Mouse (Mus musculus) lung, postnatal 4 days (tissue): ENCODE data around the gene Prrt1.

ENCODE experiments used
- DNase-seq, 2 experiments: peaks; one replicate each; pipeline ENCODE4 v3.0.0; 2021

The Prrt1 gene

DNA sequence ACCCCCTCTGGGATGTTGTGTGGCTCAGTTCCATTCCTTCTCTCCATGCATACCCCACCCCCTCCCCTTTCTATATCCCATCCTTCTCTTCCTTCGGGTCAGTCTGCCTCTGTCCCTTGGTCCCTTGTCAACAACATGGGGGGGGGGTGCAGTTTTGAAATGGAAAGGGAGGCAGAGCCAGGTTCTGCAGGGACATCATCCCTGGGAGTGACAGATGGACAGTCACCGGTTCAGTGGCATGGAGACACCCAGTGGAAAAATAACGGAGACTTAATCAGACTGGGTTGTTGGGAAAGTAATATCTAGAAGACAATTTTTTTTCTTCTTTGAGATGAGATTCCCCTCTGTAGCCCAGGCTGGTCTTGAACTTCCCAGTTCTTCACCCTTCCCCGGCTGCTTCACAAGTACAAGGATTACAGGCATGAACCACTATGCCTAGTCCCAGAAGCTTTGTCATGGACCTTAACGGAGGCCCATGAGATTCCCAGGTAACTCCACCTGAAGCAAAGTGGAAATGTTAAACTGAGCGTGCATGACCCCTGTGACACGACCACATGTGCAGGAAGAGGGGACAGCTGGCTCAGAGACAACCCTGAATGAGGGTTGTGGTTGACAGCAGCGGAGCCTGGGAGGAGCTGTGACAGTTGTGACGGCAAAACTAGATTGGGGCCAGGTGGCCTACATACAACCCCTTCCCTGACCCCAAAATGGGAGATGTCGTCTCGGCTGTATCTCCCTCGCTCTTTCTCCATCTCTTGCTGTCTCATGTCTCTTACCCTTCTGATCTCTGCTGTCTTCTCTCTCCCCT, 667 bp downstream of the Prrt1 start:
- no peak for DNase-seq

DNA sequence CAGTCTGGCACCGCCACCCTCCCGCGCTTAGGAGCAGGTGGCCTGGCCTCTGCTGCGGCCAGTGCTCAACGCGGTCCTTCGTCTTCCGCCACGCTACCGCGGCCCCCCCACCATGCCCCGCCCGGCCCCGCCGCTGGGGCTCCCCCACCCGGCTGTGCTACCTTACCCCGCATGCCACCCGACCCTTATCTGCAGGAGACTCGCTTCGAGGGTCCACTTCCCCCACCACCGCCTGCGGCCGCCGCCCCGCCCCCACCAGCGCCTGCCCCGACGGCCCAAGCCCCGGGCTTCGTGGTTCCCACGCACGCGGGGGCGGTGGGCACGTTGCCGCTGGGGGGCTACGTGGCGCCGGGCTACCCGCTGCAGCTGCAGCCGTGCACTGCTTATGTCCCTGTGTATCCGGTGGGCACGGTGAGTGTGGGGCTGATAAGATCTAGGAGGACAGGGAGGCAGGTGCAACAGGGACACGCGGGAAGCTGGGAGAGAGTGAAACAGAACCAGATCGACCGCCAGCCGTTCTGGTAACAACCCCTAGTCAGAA, 1.5 kb downstream of the Prrt1 start:
- peak in 1 of 2 experiments; percentile 32 for DNase-seq

DNA sequence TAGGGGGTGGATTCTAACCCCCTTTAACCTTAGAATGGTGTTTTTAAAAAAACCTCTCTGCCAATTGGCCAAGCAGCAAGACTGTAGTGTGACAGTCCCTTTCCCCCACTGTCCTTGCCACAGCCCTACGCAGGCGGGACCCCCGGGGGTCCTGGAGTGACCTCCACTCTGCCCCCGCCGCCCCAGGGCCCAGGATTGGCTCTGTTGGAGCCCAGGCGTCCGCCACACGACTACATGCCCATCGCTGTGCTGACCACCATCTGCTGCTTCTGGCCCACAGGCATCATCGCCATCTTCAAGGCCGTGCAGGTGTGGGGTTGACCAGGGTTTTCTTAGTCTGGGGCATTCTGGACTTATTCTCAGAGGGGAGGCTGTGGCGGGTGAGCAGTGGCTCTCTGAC, 2.3 kb downstream of the Prrt1 start:
- peak in 1 of 2 experiments; percentile 30 for DNase-seq

DNA sequence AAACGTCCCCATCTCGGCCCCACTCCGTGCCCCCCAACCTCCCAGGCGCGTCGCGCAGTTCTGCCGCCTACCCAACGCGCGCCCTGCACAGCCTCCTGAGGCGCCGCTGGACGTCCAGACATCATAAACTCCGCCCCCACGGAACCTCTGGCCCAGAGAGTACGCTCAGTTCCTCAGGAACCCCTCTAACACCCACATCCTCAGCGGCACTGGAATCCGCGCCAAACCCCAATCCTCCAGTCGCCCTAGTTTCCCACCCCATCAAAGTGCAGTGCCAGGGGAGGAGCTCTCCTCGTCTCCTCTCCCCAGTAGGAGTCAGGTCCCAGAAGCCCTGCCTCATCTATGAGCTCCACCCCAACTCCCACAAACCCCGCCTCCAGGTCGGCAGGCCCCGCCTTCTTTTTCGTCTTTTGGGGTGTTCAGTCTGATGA, 2.9 kb downstream of the Prrt1 start:
- peak; percentile 87 for DNase-seq

DNA sequence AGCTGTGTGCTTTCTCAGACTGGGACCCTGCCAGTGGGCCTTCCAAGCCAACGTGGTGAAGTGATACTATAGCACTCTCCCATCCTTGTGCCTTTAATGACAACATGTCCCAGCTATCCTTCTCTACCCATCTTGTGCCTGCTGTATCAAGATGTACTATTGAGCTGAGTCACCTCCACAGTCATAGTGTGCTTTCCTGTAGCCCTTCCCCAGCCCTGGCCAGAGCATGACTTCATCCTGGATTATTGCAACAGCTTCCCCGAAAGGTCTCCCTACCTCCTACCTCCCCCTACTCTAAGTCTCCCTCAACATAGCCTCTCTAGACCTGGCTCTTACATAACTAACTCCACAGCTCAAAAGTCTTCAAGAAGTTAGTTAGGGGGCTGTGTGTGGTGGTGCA, 6.3 kb downstream of the Prrt1 start:
- DNase-seq: no peak

DNA sequence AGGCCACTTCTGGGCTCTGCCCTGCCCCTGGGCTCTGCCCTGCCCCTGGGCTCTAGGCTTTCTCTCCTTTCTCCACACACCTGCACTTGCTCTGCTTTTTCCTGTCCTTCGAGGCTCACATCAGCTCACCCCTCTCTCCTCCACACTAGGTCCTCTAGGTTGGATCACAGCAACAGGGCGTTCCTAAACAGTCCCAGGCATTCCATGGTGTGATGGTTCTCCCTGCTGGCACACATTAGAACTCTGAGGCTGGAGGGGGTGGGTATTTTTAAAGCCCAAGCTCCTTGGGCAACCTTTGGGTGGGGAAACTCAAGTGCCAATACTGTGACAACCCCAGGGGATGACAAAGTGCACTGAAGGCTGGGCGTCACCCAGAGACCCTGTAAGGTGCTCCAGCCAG, 8.1 kb downstream of the Prrt1 start:
- no peak for DNase-seq

DNA sequence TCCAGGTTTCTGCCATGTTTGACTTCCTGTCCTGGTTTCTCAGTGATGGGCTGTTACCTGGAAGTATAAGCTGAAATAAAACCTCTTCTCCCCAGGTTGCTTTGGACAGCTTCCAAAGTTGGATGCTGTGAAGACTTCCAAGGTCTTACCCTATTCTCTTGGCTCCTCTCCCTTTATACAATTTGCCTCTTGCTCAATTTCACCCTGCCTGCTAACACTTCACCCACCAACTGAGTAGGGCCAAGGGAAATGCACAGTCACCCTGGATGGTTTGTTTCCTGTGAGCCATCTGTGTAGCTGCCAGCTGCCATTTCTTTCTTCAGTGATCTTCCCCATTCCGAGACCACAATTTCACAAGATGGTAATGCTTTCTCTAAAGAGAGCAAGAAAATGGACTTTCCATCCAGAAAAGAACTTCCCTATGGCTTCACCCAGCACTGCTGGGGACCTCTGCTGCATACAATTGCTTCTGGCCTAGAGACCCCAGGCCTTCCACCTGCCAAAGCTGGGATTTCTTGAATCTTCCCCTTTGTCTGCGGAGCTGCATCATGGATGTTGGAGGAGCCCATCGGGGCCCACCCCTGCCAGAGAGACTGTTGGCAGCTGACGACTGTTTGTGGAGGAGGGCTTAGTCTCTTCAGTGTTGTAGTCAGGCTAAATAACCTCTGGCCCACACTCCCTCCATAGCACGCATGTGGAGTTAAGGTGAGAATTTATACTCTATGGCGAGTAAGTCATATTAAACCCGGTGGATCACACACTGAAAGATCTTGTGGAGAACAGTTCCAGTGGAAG, 10.3 kb downstream of the Prrt1 start:
- no peak for DNase-seq

DNA sequence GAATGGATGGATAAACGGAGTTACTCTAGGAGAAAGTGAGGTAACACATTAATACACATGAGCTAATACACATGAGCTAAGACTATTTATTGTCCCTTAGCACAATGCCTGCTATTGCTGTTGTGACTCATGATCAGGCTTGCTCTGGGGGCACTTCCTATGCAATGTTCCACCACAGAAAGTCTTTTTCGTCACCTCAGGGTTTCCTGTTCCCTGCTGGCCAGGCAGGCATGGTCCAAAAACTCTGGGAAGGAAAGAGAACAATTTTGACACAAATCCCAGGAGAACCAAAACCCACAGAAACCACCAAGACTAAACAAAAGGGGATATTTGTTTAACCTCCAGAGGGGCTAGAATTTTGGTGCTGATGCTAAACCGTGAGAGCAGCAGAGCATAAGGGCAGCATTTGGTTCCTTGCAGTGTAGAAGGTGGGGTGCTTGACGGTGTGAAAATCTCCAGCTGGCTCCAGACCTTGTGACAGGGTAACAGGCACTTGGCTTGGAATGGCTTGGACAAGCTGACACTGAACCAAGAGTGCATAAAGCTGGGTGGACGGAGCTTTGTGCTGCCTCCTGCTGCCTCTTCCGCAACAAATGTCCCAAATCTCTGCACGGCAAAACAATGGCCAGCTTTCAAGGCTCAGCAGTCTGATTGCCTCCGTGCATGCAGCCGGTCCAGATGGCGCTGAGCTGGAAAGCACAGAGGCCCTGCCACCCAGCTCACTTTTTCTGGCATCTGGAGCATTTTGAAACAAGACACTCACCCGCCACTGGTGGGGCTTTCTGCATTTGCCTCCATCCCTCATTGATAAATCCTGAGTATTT, 11.7 kb downstream of the Prrt1 start:
- peak in 1 of 2 experiments; percentile 80 for DNase-seq

DNA sequence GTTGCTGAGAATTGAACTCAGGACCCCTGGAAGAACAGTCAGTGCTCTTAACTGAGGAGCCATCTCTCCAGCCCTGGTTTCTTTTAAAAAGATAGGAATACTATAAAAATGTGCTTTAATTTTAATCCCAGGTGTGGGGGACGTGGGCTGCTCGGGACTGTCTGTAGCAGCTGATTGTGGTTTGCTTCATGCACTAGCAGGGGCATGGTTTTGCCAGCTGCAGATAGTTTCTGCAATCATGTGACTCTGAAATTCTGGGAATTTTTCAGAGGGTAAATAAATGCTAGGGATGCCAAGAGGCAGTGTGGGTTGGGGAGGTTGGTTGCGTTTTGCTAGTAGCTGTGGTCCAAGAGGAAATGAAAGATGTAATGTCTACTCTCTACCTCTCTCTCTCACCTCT, 12.6 kb downstream of the Prrt1 start:
- DNase-seq: no peak

DNA sequence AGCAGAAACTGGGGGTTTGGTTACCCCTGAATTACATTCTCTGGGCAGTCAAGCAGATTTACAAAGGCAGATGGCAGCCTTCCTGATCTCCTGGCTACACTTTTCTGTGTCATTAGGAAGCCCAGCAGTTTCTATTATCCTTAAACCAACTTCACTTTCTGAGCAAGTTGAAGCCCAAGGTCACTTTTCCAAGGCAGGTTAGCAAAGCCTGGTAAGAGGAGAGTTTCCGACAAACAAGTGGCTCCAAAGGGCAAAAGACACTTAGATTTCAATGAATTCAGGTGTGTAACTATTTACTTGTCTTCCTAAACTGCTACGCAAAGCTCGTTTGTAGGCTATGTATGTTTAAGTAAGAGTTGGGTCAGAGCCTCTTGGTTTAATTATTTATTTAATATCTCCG, 14.0 kb downstream of the Prrt1 start:
- no peak for DNase-seq

DNA sequence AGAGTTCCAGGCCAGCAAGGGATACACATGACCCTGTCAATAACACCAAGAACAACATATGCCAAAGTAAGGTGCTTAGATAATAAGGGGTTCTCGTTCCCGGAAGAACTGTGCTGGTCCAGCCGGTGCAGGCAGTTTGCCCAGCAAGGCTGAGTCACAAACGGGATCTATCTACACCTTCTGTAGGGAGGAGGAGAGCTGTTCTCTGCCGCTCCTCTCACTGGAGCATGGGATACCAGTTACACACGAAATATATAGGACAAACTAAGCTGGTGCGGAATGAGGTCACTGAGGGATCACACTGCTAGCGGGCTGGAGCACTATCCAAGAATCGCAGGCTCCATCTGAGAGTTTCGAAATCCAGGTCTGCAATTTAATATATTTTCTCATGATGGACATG, 14.6 kb downstream of the Prrt1 start:
- no peak for DNase-seq

DNA sequence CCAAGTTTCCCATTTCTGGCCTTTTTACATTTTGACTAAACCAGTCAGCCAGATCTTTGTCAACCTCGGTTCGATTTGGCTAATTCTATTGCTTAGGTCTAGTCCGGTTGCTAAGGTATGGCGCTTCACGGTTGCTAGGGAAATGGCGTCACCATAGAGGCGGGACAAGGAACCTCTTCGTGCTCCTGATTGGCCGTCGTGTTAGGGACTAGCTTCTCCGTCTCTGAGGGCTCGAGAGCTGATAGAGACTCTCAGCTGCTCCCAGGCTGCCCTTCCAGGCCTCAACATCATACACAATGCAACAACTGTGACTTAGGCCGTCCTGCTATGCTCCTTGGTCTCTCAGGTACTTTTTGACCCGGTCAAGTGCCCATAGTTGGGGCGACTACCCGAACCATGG, 15.3 kb downstream of the Prrt1 start, which contains the start of gene Fkbpl:
Gene Fkbpl (plus strand): TSS at position 157 of the 400 bp plus-strand sequence.
- DNase-seq: peak; percentile 96 to 97

DNA sequence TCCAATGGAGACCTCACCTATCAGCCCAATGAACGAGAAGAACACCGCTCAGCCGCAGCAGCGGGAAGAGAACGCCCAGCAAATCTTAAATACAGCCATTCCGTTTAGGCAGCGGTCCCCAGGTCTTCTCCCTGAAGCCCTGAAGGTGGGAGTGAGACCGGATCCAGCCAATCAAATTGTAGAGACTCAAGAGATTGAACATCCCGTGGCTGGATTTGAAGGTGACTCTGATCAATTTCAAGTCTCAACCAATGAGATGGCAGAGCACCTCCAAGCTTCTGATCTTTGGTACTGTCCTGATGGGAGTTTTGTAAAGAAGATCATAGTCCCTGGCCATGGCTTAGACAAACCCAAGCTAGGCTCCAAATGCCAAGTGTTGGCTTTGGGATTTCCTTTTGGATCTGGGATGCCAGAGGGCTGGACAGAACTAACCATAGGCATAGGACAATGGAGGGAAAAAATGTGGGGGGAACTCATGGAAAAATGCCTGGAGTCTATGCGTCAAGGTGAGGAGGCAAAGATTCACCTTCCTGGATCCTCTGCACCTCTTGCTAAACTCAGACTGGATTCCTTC, 16.0 kb downstream of the Prrt1 start:
- no peak for DNase-seq

DNA sequence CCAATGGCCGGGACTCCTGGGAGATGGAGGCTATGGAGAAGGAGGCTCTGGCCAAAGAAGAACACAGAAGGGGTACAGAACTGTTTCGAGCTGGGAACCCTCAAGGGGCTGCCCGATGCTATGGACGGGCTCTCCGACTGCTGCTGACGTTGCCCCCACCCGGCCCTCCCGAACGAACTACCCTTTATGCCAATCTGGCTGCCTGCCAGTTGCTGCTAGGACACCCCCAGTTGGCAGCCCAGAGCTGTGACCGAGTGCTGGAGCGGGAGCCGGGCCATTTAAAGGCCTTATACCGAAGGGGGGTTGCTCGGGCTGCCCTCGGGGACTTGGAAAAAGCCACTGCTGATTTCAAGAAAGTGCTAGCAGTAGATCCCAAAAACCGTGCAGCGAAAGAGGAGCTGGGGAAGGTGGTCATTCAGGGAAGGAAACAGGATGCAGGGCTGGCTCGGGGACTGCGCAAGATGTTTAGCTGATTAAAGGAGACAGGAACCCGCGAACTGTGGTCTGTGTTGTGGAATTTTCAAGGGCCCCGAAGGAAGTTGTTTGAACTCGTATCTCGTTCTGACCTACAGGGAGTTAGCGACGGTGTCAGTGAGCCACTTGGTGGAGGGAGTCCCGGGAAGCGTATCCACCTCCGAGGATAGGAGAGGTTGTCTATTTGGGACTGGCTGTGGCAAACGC, 16.6 kb downstream of the Prrt1 start:
- DNase-seq: peak in 1 of 2 experiments; percentile 46

DNA sequence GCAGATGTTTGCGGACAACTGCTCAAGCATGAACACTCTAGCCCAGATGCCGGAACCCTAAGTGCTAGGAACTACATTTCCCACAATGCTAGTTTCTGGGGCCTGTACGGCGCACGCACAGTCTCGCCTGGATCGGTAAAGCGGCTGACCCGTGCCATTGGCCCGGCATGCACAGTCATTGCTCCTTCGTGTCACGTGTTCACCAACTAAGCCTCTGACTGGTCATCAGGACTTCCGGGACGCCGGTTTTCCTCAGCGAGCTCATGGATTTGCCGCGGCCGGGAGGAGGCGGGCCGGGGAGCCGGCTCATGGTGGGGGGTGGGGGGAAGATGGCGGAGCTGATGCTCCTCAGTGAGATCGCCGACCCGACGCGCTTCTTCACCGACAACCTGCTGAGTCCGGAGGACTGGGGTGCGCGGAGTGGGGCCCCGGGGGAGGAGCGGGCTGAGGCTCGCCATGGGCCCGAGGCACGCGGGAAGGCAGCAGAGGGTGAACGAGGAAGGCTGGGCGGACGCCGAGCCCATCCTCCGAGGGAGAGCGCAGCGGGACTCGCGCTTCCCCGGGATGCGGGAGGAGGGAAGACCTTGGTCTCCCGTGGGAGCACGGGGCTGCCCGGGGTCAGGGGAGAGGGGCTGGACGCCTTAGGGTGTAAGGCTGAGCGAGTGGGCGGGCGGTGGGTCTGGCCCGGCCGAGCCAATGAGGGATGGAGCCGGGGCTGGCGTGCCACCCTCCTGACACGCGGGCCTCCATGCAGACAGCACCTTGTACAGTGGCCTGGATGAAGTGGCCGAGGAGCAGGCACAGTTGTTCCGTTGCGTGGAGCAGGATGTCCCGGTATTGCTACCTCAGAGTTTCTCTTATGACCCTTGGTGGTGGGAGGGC, 17.8 kb downstream of the Prrt1 start, which contains the start of gene Atf6b:
Gene Atf6b (plus strand): TSS at position 241 of the 882 bp plus-strand sequence.
- peak; percentile 95 to 99 for DNase-seq

DNA sequence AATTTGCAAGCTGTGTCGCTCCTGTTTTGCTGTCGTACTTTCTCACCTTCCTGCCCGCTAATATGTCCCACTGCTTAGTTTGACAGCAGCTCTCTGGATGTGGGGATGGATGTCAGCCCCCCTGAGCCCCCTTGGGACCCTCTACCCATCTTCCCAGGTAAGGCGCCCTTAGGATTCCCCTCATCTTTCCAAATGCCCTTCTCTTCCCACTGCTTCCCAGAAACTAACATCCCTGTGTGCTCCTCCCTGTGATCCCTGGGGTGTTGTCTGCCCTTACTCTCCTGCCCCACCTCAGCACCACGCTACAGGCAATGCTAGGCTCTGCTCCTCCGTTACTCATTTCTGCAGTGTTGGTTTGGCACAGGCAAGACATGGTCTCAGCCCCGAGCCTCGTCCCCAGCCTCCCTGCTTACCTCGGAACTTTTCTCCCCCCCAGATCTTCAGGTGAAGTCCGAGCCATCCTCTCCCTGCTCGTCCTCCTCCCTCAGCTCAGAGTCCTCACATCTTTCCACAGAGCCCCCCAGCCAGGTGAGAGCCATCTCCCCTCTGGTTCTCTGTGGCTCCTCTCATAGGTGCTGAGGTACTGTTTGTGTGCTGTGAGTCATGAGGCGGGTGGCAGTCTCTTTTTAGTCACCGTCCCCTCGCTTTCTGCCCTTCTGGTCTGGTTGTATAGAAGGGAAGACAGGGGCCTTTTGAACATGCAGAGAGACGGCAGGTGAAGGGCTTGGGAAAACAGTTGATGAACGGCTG, 19.0 kb downstream of the Prrt1 start:
- DNase-seq: no peak

DNA sequence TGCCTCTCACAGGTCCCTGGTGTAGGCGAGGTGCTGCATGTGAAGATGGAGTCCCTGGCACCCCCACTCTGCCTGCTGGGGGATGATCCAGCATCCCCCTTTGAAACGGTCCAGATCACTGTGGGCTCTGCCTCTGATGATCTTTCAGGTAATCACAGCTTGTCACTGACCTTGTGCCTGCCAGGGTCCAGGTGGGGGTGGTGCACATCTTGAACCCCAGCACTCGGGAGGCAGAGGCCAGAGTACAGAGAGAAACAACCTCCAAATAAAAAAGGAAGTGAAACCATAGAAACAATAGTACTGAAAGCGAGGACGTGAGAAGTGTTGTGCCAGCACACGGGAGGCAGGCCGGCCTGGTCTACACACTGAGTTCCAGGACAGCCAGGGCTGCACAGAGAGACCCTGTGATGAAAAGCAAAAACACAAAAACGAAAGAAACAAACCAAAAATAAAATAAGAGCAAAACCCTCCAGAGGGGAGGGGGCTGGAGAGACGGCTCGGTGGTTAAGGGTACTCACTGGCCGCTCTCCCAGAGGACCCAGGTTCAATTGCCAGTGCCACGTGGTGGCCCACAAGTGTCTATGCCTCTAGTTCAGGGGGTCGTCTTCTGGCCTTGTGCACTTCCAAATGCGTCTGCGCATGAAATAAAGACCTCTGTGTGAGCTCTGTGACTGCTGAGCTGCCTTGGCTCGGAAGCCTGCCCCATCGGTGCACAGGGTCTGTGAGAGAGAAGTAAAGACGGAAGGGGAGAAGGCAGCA, 20.0 kb downstream of the Prrt1 start:
- no peak for DNase-seq

DNA sequence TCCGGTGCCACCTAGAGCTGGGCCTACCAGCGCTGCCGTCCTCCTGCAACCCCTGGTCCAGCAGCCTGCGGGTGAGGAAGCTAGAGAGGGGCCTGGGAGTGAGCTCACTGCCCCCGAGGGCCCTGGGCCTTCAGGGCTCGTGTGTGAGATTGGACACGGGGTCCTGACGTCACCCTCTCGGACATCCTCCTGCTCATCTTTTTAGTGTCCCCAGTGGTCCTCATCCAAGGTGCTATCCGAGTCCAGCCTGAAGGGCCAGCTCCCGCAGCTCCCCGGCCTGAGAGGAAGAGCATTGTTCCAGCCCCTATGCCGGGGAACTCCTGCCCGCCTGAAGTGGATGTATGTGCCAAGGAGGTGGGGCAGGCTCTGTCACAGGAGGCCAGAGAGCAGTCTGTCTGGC, 21.4 kb downstream of the Prrt1 start:
- DNase-seq: no peak
